9 mouse cellular contexts compared by ENCODE assay signal in the genomic region with DNA sequence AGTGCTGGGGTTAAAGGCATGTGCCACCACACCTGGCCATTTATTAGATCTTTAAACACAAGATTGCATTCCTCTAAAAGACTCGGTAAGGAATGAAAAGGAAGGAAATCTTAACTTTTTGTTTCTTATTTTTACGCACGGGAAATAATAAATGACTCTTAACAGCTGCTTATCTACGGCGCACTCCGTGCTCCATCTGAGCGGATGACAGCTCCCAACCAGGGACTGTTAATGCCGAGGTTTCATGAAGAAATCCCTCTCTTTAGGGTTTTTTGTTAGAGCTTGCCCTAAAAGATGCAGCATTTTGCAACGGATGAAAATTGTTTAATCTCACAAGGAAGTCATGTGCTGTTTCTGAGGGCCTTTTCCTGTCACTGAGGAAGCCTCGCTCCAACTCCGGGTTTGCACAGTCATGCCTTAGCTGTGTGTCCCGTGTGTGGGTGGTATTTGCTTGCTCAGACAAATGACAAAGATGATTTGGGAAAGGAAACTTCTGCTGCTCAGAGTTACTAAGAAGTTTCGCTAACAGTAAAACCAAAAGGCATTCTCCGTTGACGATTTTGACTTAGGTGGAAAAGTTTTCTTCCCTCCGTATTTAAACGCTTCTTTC. TPM values are rescaled to one million over a fixed set of nuclear protein-coding genes. Genes with fewer than 3 reads are reported as not detected.
DNase-seq lines count a peak whose midpoint lies in the region; ATAC-seq lines count a peak whose summit lies in the region.
"Had no signal": no experiment of that assay in that cellular context is flagged by ENCODE, and none has a peak within 500 bp of the region (broad histone marks: within the 10 kb centered on the region; RNA-seq: fewer than 3 reads in every experiment).

No protein-coding gene starts in this region.

- peak; percentile 8 to 16 for DNase-seq in left cerebral cortex, adult 18-20 months (ENCODE audit: low spot score in 2 of 2)
- DNase-seq in left cerebral cortex, adult 8-10 months (ENCODE audit: low spot score in 2 of 2) = no peak
- peak; percentile 24 to 52 for DNase-seq in kidney, postnatal 4 days
- peak; percentile 65 for DNase-seq in naive thymus-derived CD4-positive, alpha-beta T cell, adult 2 months (ENCODE audit: low read depth)
- DNase-seq in adrenal gland, adult 8-10 months = no peak
- no peak for DNase-seq in urinary bladder, postnatal 25 days (ENCODE audit: low spot score)
- no peak for DNase-seq in gastrocnemius, adult 18-20 months (ENCODE audit: low spot score)

- H3K9ac ChIP-seq in heart, embryonic 12.5 days = no peak overlapping the region

- no peaks in the 10 kb centered on the region for H3K36me3 ChIP-seq in heart, embryonic 12.5 days

- WGBS in heart, embryonic 12.5 days = 57% methylated on average over 17 of the region's 17 CpGs

- 0 out of 2 replicates have a peak overlapping the region, but pooled peaks have one; percentile 4 for H3K4me3 ChIP-seq in heart, embryonic 12.5 days
- H3K4me3 ChIP-seq: layer of hippocampus, adult 2 months had no signal

- no peaks in the 10 kb centered on the region for H3K9me3 ChIP-seq in heart, embryonic 12.5 days (replicated peaks)

- peak overlapping the region; percentile 17; the same call in 1 of the 2 replicates for H3K4me2 ChIP-seq in heart, embryonic 12.5 days

- H3K27ac ChIP-seq in heart, embryonic 12.5 days (ENCODE audit: poor library complexity, severe bottlenecking) = no peak overlapping the region
- H3K27ac ChIP-seq: layer of hippocampus, adult 2 months had no signal

- H3K4me1 ChIP-seq in heart, embryonic 12.5 days (replicated peaks) = no peaks in the 10 kb centered on the region

- H3K27me3 ChIP-seq in heart, embryonic 12.5 days (replicated peaks) = no peaks in the 10 kb centered on the region

- ATAC-seq in heart, embryonic 12.5 days (ENCODE audit: insufficient number of reproducible peaks, low FRiP score) = no peak

RNA-seq across cellular contexts. Expression of gene Cd200r1, which starts 13.1 kb away (rescaled TPM):
- total RNA-seq in left cerebral cortex, adult 18-20 months (2021) = 1 to 10 TPM in 1 of 2 experiments, under 1 TPM in 1; 0.44 to 1.1 TPM
- total RNA-seq in left cerebral cortex, adult 8-10 months (2022) = 1 to 10 TPM in 1 of 4 experiments, under 1 TPM in 3; 0.67 to 1.0 (median 0.91) TPM
- 1.7 and 1.8 TPM in 2 replicates for polyA plus RNA-seq in heart, embryonic 12.5 days (2016; fragmentation: Nextera tagmentation; extraction: Ambion mirVana)
- total RNA-seq in adrenal gland, adult 8-10 months (2022) = 1 to 10 TPM in 1 of 4 experiments, under 1 TPM in 3; 0.29 to 1.0 (median 0.51) TPM
- under 1 TPM in 1 of 2 experiments, not detected in 1; 0.32 TPM for total RNA-seq in gastrocnemius, adult 18-20 months (2021)

RNA-seq across cellular contexts. Expression of gene Gtpbp8, which starts 32.5 kb away (rescaled TPM):
- total RNA-seq in left cerebral cortex, adult 18-20 months (2021) = 10 to 100 TPM; 22.7 to 24.9 TPM
- 10 to 100 TPM; 21.0 to 26.3 (median 23.4) TPM for total RNA-seq in left cerebral cortex, adult 8-10 months (2022)
- polyA plus RNA-seq in heart, embryonic 12.5 days (2016; fragmentation: Nextera tagmentation; extraction: Ambion mirVana) = 23.2 and 27.6 TPM in 2 replicates
- 10 to 100 TPM; 19.0 to 22.6 (median 20.6) TPM for total RNA-seq in adrenal gland, adult 8-10 months (2022)
- total RNA-seq in gastrocnemius, adult 18-20 months (2021) = 1 to 10 TPM; 6.1 to 8.8 TPM

RNA-seq across cellular contexts. Expression of gene Cd200r4, which starts 32.9 kb away (rescaled TPM):
- under 1 TPM in 1 of 2 experiments, not detected in 1; 0.28 TPM for total RNA-seq in left cerebral cortex, adult 18-20 months (2021)
- total RNA-seq in left cerebral cortex, adult 8-10 months (2022) = under 1 TPM in 3 of 4 experiments, not detected in 1; 0.25 to 0.91 (median 0.40) TPM
- not detected in 2 replicates for polyA plus RNA-seq in heart, embryonic 12.5 days (2016; fragmentation: Nextera tagmentation; extraction: Ambion mirVana)
- under 1 TPM in 1 of 4 experiments, not detected in 3; 0.43 TPM for total RNA-seq in adrenal gland, adult 8-10 months (2022)
- total RNA-seq in gastrocnemius, adult 18-20 months (2021) = not detected
- total RNA-seq: layer of hippocampus, adult 2 months had no signal

RNA-seq across cellular contexts. Expression of gene Nepro, which starts 54.5 kb away (rescaled TPM):
- total RNA-seq in left cerebral cortex, adult 18-20 months (2021) = 1 to 10 TPM; 5.8 to 7.0 TPM
- 1 to 10 TPM; 3.7 to 6.0 (median 5.4) TPM for total RNA-seq in left cerebral cortex, adult 8-10 months (2022)
- 6.8 and 7.1 TPM in 2 replicates for polyA plus RNA-seq in heart, embryonic 12.5 days (2016; fragmentation: Nextera tagmentation; extraction: Ambion mirVana)
- total RNA-seq in adrenal gland, adult 8-10 months (2022) = 10 to 100 TPM; 10.8 to 13.6 (median 12.1) TPM
- 1 to 10 TPM; 2.6 to 3.1 TPM for total RNA-seq in gastrocnemius, adult 18-20 months (2021)

Comparison
In these comparisons a context has a peak if more than half of its experiments do, and no peak if none do; other contexts are left out.
1. DNase-seq: peak in left cerebral cortex, adult 18-20 months (2 of 2), kidney, postnatal 4 days (2 of 2) and naive thymus-derived CD4-positive, alpha-beta T cell, adult 2 months (single experiment); none in left cerebral cortex, adult 8-10 months (0 of 2), adrenal gland, adult 8-10 months (single experiment), urinary bladder, postnatal 25 days (single experiment) and gastrocnemius, adult 18-20 months (single experiment).